Mouse (Mus musculus) bone marrow macrophage, adult 2 months (primary cell): ENCODE results near the gene Hist1h4a.

Experiments
- CTCF ChIP-seq: IDR thresholded peaks from 2 replicates; pipeline ENCODE4 v1.5.1; 2012; ENCODE audit warnings: low read depth, mild to moderate bottlenecking, low read length, moderate library complexity
- POLR2A ChIP-seq: IDR thresholded peaks from 2 replicates; pipeline ENCODE4 v1.6.1; 2012; ENCODE audit warnings: mild to moderate bottlenecking, low read depth, low read length, borderline replicate concordance

- TF ChIP-seq POLR2A (no peak), CTCF (no peak)
Measured at GRCm38 (mm10) chr13:23806422-23807052, 45.5 kb upstream of the Hist1h4a start, which contains the start of gene Slc17a2.
